Mouse (Mus musculus): ENCODE measurements around the gene Cadm1.

DNA sequence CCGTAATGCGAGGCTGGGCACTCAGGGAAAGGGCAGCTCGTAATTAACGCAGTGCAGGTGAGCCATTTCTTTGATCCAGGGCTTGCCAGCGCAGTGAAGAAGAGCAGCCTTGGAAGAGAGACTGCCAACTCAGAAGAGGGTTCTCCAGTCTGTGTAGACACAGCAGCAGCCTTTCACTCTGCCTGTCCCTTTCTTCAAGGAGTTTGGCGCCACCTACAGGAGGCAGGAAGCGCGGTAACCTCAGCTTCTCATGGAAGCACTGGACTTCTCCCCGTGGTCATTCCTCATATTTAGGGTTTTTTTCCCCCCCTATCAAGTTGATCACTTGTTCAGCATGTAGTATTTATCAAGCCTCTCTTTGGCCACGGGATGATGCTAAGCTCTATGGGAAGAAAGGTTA, 178.3 kb downstream of the Cadm1 start:
- peak; percentile 92 for TF ChIP-seq CTCF (IDR thresholded peaks at IDR 0.05; ENCODE audit: low read depth)
- no peak for TF ChIP-seq EP300 (IDR thresholded peaks at IDR 0.05; ENCODE audit: low read depth)
